Mouse (Mus musculus): ENCODE results near the gene Zmym4. TPM values are rescaled to one million over a fixed set of nuclear protein-coding genes. Genes with fewer than 3 reads are reported as not detected.

Gene Zmym4
- polyA plus RNA-seq, 1 experiment from 2014 or later: 31.3 TPM

DNA sequence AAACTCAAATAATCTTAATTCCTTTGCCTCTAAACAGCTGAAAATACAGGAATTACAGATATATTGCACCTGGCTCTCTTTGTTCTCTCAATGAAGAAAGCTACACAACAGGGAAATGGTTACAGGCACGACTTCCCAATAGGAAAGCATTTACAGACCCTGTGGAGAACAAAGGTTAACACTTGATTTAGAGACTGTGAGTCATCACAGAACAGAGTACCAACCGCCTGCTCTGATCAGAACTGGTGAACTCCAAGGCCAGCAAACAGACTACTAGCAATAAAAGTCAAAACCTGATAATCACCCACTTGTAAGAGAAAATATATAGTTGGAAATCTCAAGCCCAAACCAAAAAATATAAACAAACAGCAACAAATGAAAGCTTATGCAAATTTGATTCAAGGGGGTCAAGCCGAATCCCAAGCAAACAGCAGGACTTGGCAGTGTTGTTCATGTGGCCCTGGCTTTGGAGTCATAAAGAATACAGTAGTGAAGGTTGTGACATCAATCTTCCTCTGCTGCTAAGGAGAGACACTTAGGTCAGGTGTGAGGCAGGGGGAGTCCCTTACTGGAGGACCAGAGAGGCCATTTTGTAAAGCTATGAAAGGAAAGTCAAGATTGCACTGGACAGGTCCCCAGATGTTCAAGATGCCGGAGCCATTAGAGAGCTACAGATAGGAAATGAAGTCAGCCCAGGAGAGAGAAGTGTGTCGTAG lies 88.2 kb downstream of the Zmym4 start:
- H3K36me3 ChIP-seq (replicated peaks; ENCODE audit: control insufficient read depth, insufficient read depth): peaks cover 88% of the 10 kb centered on the region
- H3K27ac ChIP-seq: no peak overlapping the region
- no peak for DNase-seq (ENCODE audit: low spot score)
- H3K9me3 ChIP-seq (ENCODE audit: control insufficient read depth, low read length): no peaks in the 10 kb centered on the region
- ATAC-seq (ENCODE audit: low FRiP score): no peak
- H3K4me1 ChIP-seq (replicated peaks; ENCODE audit: control insufficient read depth, insufficient read depth, low read length): no peaks in the 10 kb centered on the region
- WGBS: 89% methylated on average over 5 of the region's 5 CpGs
- H3K4me3 ChIP-seq (replicated peaks; ENCODE audit: low read length): no peak overlapping the region
- no peak overlapping the region for H3K4me2 ChIP-seq (replicated peaks)
- H3K27me3 ChIP-seq (ENCODE audit: control insufficient read depth, insufficient read depth, low read length): no peaks in the 10 kb centered on the region
- no peak overlapping the region for H3K9ac ChIP-seq

GRCm38 (mm10) chr4:126872717-126873116 lies 95.2 kb downstream of the Zmym4 start:
- H3K27ac ChIP-seq: no peak overlapping the region
- 81% methylated on average over 7 of the region's 7 CpGs for WGBS
- H3K27me3 ChIP-seq (ENCODE audit: control insufficient read depth, insufficient read depth, low read length): no peaks in the 10 kb centered on the region
- peaks cover 75% of the 10 kb centered on the region for H3K36me3 ChIP-seq (replicated peaks; ENCODE audit: control insufficient read depth, insufficient read depth)
- no peak overlapping the region for H3K4me2 ChIP-seq (replicated peaks)
- H3K9me3 ChIP-seq (ENCODE audit: control insufficient read depth, low read length): no peaks in the 10 kb centered on the region
- ATAC-seq (ENCODE audit: low FRiP score): no peak
- H3K9ac ChIP-seq: no peak overlapping the region
- no peak for DNase-seq (ENCODE audit: low spot score)
- no peaks in the 10 kb centered on the region for H3K4me1 ChIP-seq (replicated peaks; ENCODE audit: control insufficient read depth, insufficient read depth, low read length)
- no peak overlapping the region for H3K4me3 ChIP-seq (replicated peaks; ENCODE audit: low read length)

GRCm38 (mm10) chr4:126868699-126869098 lies 99.2 kb downstream of the Zmym4 start:
- H3K9ac ChIP-seq: no peak overlapping the region
- 91% methylated on average over 12 of the region's 12 CpGs for WGBS
- no peaks in the 10 kb centered on the region for H3K4me1 ChIP-seq (replicated peaks; ENCODE audit: control insufficient read depth, insufficient read depth, low read length)
- no peaks in the 10 kb centered on the region for H3K27me3 ChIP-seq (ENCODE audit: control insufficient read depth, insufficient read depth, low read length)
- no peak overlapping the region for H3K27ac ChIP-seq
- ATAC-seq (ENCODE audit: low FRiP score) (no peak), DNase-seq (ENCODE audit: low spot score) (no peak)
- no peak overlapping the region for H3K4me3 ChIP-seq (replicated peaks; ENCODE audit: low read length)
- peaks cover 77% of the 10 kb centered on the region for H3K36me3 ChIP-seq (replicated peaks; ENCODE audit: control insufficient read depth, insufficient read depth)
- no peak overlapping the region for H3K4me2 ChIP-seq (replicated peaks)
- no peaks in the 10 kb centered on the region for H3K9me3 ChIP-seq (ENCODE audit: control insufficient read depth, low read length)

DNA sequence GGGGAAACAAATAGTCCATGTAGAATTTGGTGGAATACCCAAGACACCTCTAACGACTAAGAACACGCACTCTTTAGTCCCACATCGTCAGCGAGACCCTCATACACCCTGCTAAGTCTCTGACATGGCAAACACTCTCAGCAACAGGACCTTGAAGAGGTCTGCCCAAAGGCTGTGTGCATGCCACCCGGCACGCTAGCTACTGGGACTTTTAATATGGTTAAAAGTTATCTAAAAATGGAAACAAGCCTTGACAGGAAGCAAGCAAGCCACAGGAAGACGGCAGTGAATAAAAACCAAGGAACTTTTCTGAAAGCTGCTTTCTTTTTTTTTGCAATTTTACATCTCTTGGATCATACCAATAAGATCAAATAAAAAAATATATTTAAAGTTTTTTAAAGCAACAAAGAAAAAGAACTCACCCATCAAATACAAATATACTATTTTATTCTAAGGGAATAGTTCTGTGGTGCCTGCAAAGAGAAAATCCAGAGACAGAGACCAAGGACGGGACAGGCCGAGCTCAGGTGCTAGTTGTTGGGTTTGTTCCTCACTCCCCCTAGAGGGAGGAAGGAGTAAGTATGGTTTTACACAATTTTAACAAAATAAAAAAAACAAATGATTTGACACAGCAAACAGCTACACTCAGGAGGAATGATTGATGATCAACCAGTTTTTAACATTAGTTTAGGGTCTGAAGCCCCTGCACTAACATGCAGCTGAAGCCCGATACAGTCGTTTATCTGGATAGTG lies 106.2 kb downstream of the Zmym4 start:
- Histone ChIP-seq H3K4me3 (replicated peaks; ENCODE audit: low read length) (no peak overlapping the region), H3K36me3 (replicated peaks; ENCODE audit: control insufficient read depth, insufficient read depth) (peaks cover 63% of the 10 kb centered on the region), H3K4me2 (replicated peaks) (no peak overlapping the region), H3K27me3 (ENCODE audit: control insufficient read depth, insufficient read depth, low read length) (no peaks in the 10 kb centered on the region), H3K4me1 (replicated peaks; ENCODE audit: control insufficient read depth, insufficient read depth, low read length) (no peaks in the 10 kb centered on the region), H3K9ac (no peak overlapping the region), H3K27ac (no peak overlapping the region), H3K9me3 (ENCODE audit: control insufficient read depth, low read length) (no peaks in the 10 kb centered on the region)
- 86% methylated on average over 11 of the region's 11 CpGs for WGBS
- ATAC-seq (ENCODE audit: low FRiP score) (no peak), DNase-seq (ENCODE audit: low spot score) (no peak)

DNA sequence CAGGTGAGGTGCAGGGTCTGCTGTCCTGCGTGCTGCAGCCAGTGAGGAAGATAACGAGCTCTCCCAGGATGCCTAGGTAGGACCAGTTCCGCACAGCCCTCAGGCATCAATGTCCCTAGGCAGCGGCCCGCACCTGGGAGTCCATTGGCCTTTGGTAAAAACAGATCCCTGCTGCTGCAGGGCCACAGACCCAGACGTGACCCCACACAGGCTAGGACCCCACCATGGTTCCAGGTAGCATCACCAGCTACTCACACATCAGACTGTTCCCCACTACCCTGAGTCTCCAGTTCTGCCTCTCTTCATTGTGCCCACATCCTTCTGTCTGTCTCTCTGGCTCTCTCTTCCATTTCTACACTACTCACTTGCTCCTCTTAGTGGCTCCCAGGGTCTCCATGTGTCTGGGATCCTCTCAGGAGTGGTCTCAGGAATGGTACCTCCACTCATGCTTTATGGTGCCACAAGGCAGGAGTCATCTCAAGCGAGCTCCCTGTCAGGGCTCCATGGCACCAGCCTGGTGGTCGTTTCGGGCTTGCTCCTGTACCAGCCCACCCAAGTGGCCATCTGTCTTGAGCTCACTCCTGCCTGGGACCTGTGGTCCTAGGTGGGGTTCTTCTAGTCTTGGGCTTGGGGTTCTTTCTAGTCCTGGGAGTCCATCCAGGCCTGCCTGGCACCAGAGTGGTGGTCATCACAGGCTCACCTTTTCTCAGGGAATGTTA lies 107.5 kb downstream of the Zmym4 start:
- no peak overlapping the region for H3K4me3 ChIP-seq (replicated peaks; ENCODE audit: low read length)
- 93% methylated on average over 9 of the region's 9 CpGs for WGBS
- no peak for ATAC-seq (ENCODE audit: low FRiP score)
- H3K4me1 ChIP-seq (replicated peaks; ENCODE audit: control insufficient read depth, insufficient read depth, low read length): no peaks in the 10 kb centered on the region
- H3K9ac ChIP-seq: no peak overlapping the region
- no peak overlapping the region for H3K27ac ChIP-seq
- H3K9me3 ChIP-seq (ENCODE audit: control insufficient read depth, low read length): no peaks in the 10 kb centered on the region
- H3K27me3 ChIP-seq (ENCODE audit: control insufficient read depth, insufficient read depth, low read length): no peaks in the 10 kb centered on the region
- DNase-seq (ENCODE audit: low spot score): no peak
- H3K4me2 ChIP-seq (replicated peaks): no peak overlapping the region
- H3K36me3 ChIP-seq (replicated peaks; ENCODE audit: control insufficient read depth, insufficient read depth): peaks cover 50% of the 10 kb centered on the region

GRCm38 (mm10) chr4:126852971-126853370 lies 115.0 kb downstream of the Zmym4 start:
- DNase-seq (ENCODE audit: low spot score) (no peak), ATAC-seq (ENCODE audit: low FRiP score) (no peak)
- Histone ChIP-seq H3K27ac (no peak overlapping the region), H3K9me3 (ENCODE audit: control insufficient read depth, low read length) (no peaks in the 10 kb centered on the region), H3K36me3 (replicated peaks; ENCODE audit: control insufficient read depth, insufficient read depth) (peaks cover 64% of the 10 kb centered on the region), H3K4me1 (replicated peaks; ENCODE audit: control insufficient read depth, insufficient read depth, low read length) (no peaks in the 10 kb centered on the region), H3K9ac (no peak overlapping the region), H3K4me2 (replicated peaks) (no peak overlapping the region), H3K4me3 (replicated peaks; ENCODE audit: low read length) (no peak overlapping the region), H3K27me3 (ENCODE audit: control insufficient read depth, insufficient read depth, low read length) (no peaks in the 10 kb centered on the region)
- WGBS: 72% methylated on average over 11 of the region's 11 CpGs

DNA sequence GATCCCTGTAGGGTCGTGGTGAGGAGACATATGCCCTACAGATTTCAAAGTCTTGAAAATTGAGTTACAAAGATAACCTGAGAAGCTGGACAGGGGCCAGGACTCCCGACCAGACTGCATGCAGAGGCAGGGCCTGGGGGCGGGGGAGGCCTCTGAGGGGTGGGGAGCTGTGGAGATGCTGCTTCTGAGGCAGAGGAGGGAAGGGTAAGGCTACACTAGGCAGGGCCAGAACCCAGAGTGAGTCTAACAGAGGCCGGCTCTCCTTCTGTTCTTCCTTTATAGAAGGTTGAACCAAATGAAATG lies 117.2 kb downstream of the Zmym4 start:
- 73% methylated on average over 4 of the region's 4 CpGs for WGBS
- no peaks in the 10 kb centered on the region for H3K4me1 ChIP-seq (replicated peaks; ENCODE audit: control insufficient read depth, insufficient read depth, low read length)
- no peak overlapping the region for H3K4me3 ChIP-seq (replicated peaks; ENCODE audit: low read length)
- H3K9me3 ChIP-seq (ENCODE audit: control insufficient read depth, low read length): no peaks in the 10 kb centered on the region
- H3K4me2 ChIP-seq (replicated peaks): no peak overlapping the region
- peaks cover 84% of the 10 kb centered on the region for H3K36me3 ChIP-seq (replicated peaks; ENCODE audit: control insufficient read depth, insufficient read depth)
- ATAC-seq (ENCODE audit: low FRiP score): no peak
- H3K9ac ChIP-seq: no peak overlapping the region
- no peak for DNase-seq (ENCODE audit: low spot score)
- H3K27ac ChIP-seq: no peak overlapping the region
- H3K27me3 ChIP-seq (ENCODE audit: control insufficient read depth, insufficient read depth, low read length): no peaks in the 10 kb centered on the region

- Histone ChIP-seq H3K4me3 (replicated peaks; ENCODE audit: low read length) (no peak overlapping the region), H3K36me3 (replicated peaks; ENCODE audit: control insufficient read depth, insufficient read depth) (peaks cover 90% of the 10 kb centered on the region), H3K4me2 (replicated peaks) (no peak overlapping the region), H3K9ac (no peak overlapping the region), H3K27me3 (ENCODE audit: control insufficient read depth, insufficient read depth, low read length) (no peaks in the 10 kb centered on the region), H3K4me1 (replicated peaks; ENCODE audit: control insufficient read depth, insufficient read depth, low read length) (no peaks in the 10 kb centered on the region), H3K27ac (no peak overlapping the region), H3K9me3 (ENCODE audit: control insufficient read depth, low read length) (no peaks in the 10 kb centered on the region)
- 84% methylated on average over 7 of the region's 7 CpGs for WGBS
- DNase-seq (ENCODE audit: low spot score) (no peak), ATAC-seq (ENCODE audit: low FRiP score) (no peak)
Measured at GRCm38 (mm10) chr4:126850019-126850777, 117.7 kb downstream of the Zmym4 start.

DNA sequence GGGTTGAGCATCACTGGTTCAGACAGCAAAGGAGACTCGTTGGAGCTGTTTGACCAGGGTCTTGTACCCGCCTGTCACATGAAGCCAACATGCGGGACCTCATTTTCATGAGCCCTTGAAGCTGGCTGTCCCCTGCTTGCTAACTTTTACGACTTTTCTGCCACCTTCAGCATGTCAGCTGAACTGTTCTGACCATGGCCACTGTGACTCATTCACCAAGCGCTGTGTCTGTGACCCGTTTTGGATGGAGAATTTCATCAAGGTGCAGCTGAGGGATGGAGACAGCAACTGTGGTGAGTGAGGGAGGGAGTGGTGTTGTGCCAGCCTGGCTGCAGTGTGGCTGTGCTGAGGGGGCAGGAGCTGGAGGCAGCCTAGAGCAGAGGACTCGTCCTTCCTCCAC lies 121.0 kb downstream of the Zmym4 start:
- no peak for ATAC-seq (ENCODE audit: low FRiP score)
- H3K4me2 ChIP-seq (replicated peaks): no peak overlapping the region

More for the DNA sequence above, 121.0 kb downstream of the Zmym4 start:
- WGBS: 69% methylated on average over 7 of the region's 7 CpGs
- Histone ChIP-seq H3K27me3 (ENCODE audit: control insufficient read depth, insufficient read depth, low read length) (no peaks in the 10 kb centered on the region), H3K4me3 (replicated peaks; ENCODE audit: low read length) (no peak overlapping the region), H3K36me3 (replicated peaks; ENCODE audit: control insufficient read depth, insufficient read depth) (peaks cover 85% of the 10 kb centered on the region), H3K9ac (no peak overlapping the region), H3K27ac (no peak overlapping the region), H3K9me3 (ENCODE audit: control insufficient read depth, low read length) (no peaks in the 10 kb centered on the region), H3K4me1 (replicated peaks; ENCODE audit: control insufficient read depth, insufficient read depth, low read length) (no peaks in the 10 kb centered on the region)
- DNase-seq (ENCODE audit: low spot score): no peak

Measured in hindbrain, embryonic 14.5 days (tissue).